Mouse (Mus musculus): ENCODE data around the gene Gstm4.
"Not testable (repeated sequence)": the region's sequence is repeated elsewhere in the genome, so short reads cannot be mapped to it uniquely, and the experiment has no call there.

Gene Gstm4

GRCm38 (mm10) chr3:108070295-108071293, 25.9 kb upstream of the Gstm4 start:
- peak in 1 of 2 experiments; percentile 57 for DNase-seq (ENCODE audit: low spot score in 2 of 2)

GRCm38 (mm10) chr3:108069231-108069870, 24.7 kb upstream of the Gstm4 start:
- peak in 1 of 2 experiments; percentile 25 for DNase-seq (ENCODE audit: low spot score in 2 of 2)

DNA sequence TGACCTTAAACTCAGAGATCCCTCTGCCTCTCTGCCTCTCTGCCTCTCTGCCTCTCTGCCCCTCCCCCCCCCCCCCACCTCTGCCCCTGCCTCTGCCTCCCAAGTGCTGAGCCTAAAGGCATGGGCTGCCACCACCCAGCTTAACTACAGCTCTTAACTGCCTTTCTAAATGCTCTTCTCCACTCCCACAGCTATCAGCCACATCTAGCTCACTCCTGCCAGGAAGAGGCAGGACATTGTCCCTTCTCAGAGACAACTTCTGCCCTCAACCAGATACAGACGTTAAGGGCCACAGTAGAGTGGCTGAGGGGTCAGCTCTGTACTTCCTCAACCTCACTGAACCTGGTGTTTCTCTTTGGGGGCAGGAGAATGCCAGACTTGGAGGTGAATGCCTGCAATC, 24.1 kb upstream of the Gstm4 start:
- DNase-seq (ENCODE audit: low spot score in 2 of 2) = no peak

DNA sequence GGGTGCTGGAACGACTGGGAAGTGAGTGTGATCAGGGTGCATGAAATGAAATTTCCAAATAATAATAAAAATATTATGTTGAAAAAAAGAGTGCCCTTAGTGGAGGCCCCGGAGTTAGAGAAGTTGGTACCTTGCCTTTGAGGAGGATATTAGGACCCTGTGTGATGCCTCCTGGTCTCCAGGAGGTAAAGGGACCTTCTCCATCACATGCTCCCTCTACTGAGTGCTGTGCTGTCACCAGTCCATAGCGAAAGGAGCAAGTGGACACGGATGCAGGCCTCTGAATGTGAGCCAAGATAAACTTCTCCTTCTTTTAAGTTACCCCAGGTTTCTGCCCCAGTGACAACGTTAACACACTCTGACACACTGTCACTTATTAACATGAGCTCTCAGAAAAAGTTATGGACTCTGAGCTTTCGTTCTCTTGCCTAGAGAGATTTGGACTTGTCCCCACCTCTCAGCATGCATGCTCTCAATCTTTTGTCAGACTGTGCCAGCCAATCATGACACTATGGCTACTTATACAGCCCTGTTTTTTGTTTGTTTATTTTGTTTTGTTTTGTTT, 22.8 kb upstream of the Gstm4 start:
- no peak for DNase-seq (ENCODE audit: low spot score in 2 of 2)

DNA sequence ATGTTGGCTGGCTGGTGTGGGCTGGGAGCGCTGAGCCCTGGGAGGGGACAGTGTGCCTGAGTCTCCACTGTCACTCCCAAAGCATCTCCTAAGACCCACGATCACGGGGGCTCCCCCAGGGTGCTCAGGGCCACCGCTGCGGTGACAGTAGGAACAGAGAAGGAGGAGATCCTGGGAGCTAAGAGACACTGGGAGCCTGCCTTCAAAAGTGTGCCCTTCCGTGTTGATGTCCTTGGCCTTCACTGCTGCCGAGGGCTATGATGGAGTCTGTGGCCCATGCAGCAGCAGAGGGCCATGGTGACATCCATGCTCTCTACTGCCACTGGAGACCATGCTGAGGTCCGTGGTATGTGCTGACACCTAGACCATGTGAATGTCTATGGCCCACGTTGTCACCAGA, 20.9 kb upstream of the Gstm4 start:
- DNase-seq (ENCODE audit: low spot score in 2 of 2) = no peak

DNA sequence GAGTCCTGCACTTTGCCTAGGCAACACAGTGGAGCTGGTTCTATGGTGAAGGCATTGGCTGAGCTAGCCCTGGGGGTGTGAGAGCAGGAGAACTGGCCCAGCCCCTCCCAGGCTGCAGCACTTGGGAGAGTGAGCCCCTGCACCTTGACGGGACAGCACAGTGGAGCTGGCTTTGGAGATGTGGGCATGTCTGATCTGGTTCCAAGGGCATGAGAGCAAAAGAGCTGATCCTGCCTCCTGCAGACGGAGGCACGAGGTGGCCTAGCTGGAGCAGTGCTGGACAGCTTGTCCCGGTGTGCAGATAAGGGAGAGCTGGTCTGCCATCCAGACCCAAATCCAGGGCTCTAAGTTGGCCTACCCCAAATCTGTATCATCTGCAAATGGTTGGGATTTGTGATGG, 20.0 kb upstream of the Gstm4 start:
- no peak for DNase-seq (ENCODE audit: low spot score in 2 of 2)

DNA sequence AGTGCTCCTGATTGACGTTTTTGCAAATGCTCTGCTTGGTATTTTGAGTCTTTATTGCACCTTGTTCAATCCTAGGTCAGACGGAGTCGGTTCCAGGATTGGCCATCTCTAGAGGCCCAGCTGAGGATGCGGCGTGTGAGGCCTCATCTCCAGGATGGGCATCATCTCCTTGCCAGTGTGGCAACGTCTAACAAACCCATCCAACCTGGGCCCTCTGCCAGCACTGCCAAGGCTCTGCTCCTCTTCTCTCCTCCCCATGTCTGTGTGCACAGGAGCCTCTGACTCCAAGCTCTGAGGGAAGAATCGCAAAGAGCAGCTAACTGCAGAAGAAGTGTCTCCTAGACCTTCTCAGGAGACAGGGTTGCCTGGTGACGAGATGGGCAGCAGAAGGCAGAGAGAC, 18.0 kb upstream of the Gstm4 start:
- peak in 1 of 2 experiments; percentile 30 for DNase-seq (ENCODE audit: low spot score in 2 of 2)

- peak; percentile 43 to 64 for DNase-seq (ENCODE audit: low spot score in 2 of 2)
Observed at GRCm38 (mm10) chr3:108061420-108061819, 16.7 kb upstream of the Gstm4 start.

DNA sequence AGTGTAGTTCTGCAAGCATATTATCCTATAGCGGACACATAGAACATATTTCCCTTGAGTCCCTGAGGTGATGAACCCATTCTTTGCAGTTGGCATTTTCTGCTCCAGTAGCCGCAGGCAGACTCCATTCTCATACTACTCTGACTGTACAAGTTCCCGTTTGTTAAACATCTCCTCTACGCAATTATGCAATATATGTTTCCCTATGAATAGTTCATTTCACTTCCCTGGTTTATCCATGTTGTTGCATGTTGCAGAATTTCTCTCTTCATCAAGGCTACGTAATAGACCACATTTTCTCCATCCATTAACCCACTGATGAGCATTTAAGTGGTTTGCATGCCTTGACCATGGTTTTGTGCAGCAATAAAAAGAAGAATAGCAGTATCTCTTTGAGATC, 5.8 kb upstream of the Gstm4 start:
- DNase-seq (ENCODE audit: low spot score in 2 of 2) = no peak

DNA sequence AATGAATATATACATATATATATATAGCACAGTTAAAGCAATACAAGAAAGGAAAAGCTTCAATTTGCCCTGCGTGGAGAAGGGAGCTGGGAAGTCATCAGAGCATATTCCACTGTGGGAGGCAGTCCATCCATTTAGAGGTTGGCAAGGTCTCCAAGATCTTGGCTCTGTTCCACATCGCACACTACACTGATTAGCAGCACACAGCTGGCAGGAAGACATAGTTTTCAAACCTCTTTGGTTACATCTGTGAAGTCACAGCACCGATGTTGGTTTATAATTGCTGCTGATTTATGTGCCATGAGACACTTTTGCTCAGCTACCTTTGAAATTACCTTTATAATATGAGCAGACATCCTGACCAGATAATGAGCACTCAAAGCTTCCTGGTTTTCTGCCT, 3.6 kb upstream of the Gstm4 start:
- DNase-seq (ENCODE audit: low spot score in 2 of 2) = no peak

DNA sequence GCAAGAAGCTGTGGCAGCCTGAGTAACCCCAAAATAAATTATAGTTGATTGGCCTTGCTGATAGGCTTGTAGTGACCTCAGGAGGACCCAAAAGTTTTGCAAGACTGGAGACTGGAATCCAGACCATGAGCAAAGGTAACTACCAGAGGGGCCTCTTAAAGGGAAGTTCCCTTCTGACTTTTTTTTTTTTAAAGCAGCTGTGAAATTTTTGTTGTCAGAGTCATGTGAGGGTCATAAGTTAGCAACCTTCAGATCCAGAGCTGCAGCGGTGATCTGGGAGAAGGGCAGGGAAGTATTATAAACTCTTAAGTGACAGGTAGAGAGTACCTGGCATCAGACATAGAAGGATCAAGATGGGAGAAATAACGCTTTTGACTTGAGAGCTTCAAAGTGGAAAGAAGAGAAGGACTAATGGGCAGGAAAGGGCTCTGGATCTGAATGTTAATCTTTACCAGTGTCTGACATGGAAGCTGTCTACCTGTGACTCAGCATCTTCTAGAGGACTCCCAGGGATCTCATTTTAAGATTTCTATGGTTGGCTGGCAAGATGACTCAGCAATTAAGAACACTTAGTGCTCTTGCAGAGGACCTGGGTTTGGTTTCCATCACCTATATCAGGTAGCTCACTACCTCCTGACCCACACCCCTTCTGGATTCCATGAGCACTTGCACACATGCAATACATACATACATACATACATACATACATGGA, 2.4 kb upstream of the Gstm4 start:
- no peak for DNase-seq (ENCODE audit: low spot score in 2 of 2)

DNA sequence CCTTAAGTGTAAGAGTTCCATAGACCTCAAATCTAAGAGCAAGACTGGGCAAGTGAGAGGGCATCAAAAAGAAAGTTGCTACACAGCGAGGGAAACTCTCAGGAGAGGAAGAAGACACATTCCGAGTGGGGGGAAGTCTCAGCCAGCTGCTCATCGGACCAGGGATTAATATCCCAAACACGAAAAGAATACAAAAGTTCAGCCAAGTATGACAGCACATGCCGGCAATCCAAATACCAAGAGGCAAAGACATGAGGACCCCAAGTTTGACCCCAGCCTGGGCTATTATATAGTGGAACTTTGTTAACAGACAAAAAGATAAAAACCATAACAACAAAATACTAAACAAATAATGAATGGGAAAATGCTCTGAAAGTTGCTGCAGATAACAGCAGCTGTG, 11.5 kb downstream of the Gstm4 start:
- no peak for DNase-seq (ENCODE audit: low spot score in 2 of 2)

- DNase-seq (ENCODE audit: low spot score in 2 of 2) = no peak
Observed at GRCm38 (mm10) chr3:108032113-108032512, 12.6 kb downstream of the Gstm4 start.

DNA sequence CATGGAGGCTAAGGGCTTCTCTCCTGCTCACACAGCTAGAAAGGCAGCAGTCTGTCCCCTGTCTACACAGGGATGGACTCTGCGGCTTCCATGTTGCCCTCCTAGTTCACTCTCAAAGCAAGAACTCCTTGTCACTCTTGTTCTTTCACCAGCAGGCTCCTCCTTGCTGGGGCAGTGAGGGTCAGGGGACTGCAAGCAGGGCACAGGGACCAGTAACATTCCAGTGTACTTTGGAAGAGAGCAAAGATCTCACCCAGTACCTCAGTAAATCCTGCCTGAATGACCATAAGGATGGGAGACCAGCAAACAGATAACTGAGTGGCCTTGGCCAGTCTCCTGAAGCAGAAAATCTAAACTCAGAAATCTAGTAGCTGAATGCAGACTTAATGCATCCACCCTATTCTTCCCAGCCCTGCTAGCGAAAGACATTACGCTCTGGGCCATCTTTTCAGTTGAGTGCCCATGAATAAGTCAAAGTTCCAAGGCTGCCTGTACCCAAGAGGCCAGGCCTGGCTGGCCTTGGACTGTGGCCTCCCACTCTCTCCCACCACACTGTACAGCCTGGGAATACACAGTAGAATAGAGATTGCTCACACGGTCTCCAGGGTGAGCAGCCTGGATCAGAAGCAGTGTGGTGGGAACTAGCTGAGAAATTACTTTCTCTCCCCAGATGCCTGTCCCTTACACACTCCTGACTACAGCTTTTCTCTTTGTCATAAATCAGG, 15.9 kb downstream of the Gstm4 start:
- DNase-seq (ENCODE audit: low spot score in 2 of 2) = no peak

GRCm38 (mm10) chr3:108026597-108026996, 18.1 kb downstream of the Gstm4 start:
- no peak for DNase-seq (ENCODE audit: low spot score in 2 of 2)

GRCm38 (mm10) chr3:108026049-108026448, 18.6 kb downstream of the Gstm4 start:
- no peak for DNase-seq (ENCODE audit: low spot score in 2 of 2)

DNA sequence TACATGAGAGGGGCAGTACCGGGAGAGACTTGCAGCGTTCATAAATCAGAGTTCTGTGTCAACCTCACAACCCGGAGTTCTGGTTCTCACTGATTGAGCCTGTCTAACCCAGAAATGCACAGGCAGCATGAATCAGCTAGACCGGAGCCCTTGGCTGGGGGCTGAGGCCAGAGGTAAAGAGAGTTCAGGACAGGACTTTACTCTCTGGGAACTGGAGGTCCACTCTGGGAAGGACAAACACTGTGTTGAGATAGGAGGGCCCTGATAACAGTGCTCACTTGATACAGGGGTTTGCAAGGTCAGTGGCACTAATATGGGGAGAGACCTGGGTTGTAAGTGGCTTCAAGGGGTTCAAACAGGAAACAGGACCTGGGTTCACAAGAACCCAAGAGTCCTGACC, 19.4 kb downstream of the Gstm4 start:
- DNase-seq (ENCODE audit: low spot score in 2 of 2) = no peak

- no peak for DNase-seq (ENCODE audit: low spot score in 2 of 2)
Observed at GRCm38 (mm10) chr3:108022650-108023049, 22.0 kb downstream of the Gstm4 start.

DNA sequence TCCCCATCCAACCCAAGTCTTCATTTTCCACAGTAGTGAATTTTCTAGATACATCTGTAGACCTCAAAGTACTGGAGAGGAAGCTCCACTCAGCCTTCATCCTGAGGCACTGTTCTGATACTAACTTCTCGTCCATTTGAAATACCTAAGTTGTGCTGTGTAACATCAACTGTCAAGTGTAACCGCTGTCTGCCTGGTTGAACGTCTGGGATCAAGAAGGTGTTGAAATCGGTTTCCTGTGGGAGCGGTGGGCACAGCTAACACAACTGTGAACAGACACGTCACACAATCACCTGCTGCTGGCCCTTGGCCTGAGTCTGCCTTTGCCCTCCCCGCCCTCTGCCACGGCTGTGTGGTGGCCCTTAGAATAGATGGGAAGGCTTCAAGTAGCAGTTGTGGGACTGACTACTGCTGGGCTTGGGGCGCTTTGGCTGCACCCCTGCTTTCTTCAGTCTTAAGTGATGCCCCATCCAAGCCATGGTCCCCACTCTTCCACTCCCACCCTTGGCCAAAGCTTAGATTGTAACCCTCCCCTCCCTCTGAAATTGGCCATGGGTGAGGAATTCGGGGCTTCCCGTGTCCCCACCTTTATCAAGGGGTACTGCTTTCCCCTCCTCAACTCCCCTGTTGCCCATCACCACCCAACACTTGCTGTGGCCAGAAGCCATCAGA, 24.2 kb downstream of the Gstm4 start:
- not testable (repeated sequence) for DNase-seq (ENCODE audit: low spot score in 2 of 2)

GRCm38 (mm10) chr3:108019226-108019625, 25.5 kb downstream of the Gstm4 start:
- not testable (repeated sequence) for DNase-seq (ENCODE audit: low spot score in 2 of 2)
